ENCODE assay signal across 8 mouse cellular contexts in the genomic region with DNA sequence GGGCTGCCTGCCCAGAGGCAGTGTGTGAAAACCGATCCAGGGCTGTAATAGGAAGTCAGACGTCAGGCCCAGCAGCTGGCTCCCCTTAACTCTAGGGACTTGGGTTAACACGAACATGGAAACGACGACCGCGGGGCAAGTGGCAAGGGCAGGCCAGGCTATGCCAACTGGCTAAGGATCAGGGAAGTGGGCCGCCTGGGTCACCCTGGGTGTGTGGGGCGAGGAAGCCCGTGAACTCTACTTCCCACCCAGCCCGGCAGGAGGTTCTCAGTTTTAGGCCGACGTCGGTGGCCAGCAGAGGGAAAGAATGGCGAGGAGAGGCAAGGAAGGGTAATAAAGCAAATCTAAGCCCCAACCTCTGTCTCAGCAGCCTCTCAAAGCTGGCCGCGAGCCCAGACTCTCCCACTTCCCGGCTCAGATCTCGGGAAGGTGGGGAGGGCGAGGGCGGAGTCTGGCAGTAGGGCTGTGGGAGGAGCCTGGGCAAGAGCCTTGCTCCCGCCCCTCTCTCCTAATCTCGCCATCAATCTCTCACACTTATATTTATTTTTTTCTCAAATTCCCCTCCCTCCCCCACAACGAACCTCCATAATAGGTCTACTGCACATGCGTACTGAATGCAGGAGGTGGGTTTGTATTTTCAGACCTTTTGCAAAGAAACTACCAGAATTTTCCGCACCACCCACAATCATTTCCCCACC. TPM values are rescaled to one million over a fixed set of nuclear protein-coding genes. Genes with fewer than 3 reads are reported as not detected.
DNase-seq lines count a peak whose midpoint lies in the region; ATAC-seq lines count a peak whose summit lies in the region.

No protein-coding gene starts in this region.

- H3K27me3 ChIP-seq in heart, embryonic 10.5 days (ENCODE audit: insufficient read depth, poor library complexity, severe bottlenecking) = no peaks in the 10 kb centered on the region
- H3K27me3 ChIP-seq in kidney, embryonic 15.5 days = no peaks in the 10 kb centered on the region

- H3K9ac ChIP-seq in kidney, embryonic 15.5 days = peak overlapping the region; percentile 99

- peak overlapping the region; percentile 87 for H3K4me2 ChIP-seq in kidney, embryonic 15.5 days

- H3K27ac ChIP-seq in heart, embryonic 10.5 days = peak overlapping the region; percentile 100
- peak overlapping the region; percentile 100 for H3K27ac ChIP-seq in kidney, embryonic 15.5 days

- H3K36me3 ChIP-seq in heart, embryonic 10.5 days = peaks cover 26% of the 10 kb centered on the region
- peaks cover 25% of the 10 kb centered on the region for H3K36me3 ChIP-seq in kidney, embryonic 15.5 days

- DNase-seq in 3T3-L1 (ENCODE audit: low read depth, low spot score) (peak; percentile 98), liver (peak; percentile 89)
- peak; percentile 86 to 88 for DNase-seq in adrenal gland, postnatal 4 days (ENCODE audit: low spot score in 2 of 2)
- DNase-seq in heart, embryonic 10.5 days (ENCODE audit: low spot score) = peak; percentile 95
- peak; percentile 74 to 78 for DNase-seq in spleen, postnatal 4 days (ENCODE audit: low spot score in 2 of 2)

- peak; percentile 65 for ATAC-seq in erythroblast, adult 5-6 weeks (replicated peaks; ENCODE audit: low FRiP score, poor library complexity, severe bottlenecking)
- peak; percentile 83 for ATAC-seq in kidney, embryonic 15.5 days (replicated peaks; ENCODE audit: low FRiP score)
- ATAC-seq in monocyte, adult 5-6 weeks (replicated peaks; ENCODE audit: insufficient number of reproducible peaks, low FRiP score, low TSS enrichment, poor library complexity, severe bottlenecking) = peak; percentile 74

- 3% methylated on average over 26 of the region's 26 CpGs for WGBS in heart, embryonic 10.5 days
- WGBS in kidney, embryonic 15.5 days = 1% methylated on average over 26 of the region's 26 CpGs

- H3K4me3 ChIP-seq in heart, embryonic 10.5 days = peak overlapping the region; percentile 99
- H3K4me3 ChIP-seq in kidney, embryonic 15.5 days (replicated peaks) = peak overlapping the region; percentile 94

- no peaks in the 10 kb centered on the region for H3K9me3 ChIP-seq in heart, embryonic 10.5 days
- no peaks in the 10 kb centered on the region for H3K9me3 ChIP-seq in kidney, embryonic 15.5 days (replicated peaks)

- peaks cover 49% of the 10 kb centered on the region for H3K4me1 ChIP-seq in heart, embryonic 10.5 days
- H3K4me1 ChIP-seq in kidney, embryonic 15.5 days = peaks cover 58% of the 10 kb centered on the region

RNA-seq across cellular contexts. Expression of a gene that starts 2.9 kb away (rescaled TPM):
- 100 to 1,000 TPM; 164 to 190 TPM for total RNA-seq in adrenal gland, postnatal 4 days (2021)
- 7.9 and 9.8 TPM in 2 replicates for total RNA-seq in erythroblast, adult 5-6 weeks (2015; ENCODE audit: low replicate concordance)
- 16.8 and 18.5 TPM in 2 replicates for total RNA-seq in erythroblast, adult 5-6 weeks (2017; ENCODE audit: low replicate concordance)
- polyA plus RNA-seq in heart, embryonic 10.5 days (2016; fragmentation: Nextera tagmentation; extraction: Ambion mirVana) = 15.8 and 26.5 TPM in 2 replicates
- polyA plus RNA-seq in kidney, embryonic 15.5 days (2015; fragmentation: Nextera tagmentation; extraction: Ambion mirVana) = 54.8 and 62.8 TPM in 2 replicates
- total RNA-seq in monocyte, adult 5-6 weeks (2017) = 76.7 to 192 TPM (median 86.2 TPM) in 3 replicates

RNA-seq across cellular contexts. Expression of a gene that starts 26.0 kb away (rescaled TPM):
- 10 to 100 TPM in 1 of 2 experiments, 1 to 10 TPM in 1; 9.4 to 10.6 TPM for total RNA-seq in adrenal gland, postnatal 4 days (2021)
- 1.7 and 15.2 TPM in 2 replicates for total RNA-seq in erythroblast, adult 5-6 weeks (2015; ENCODE audit: low replicate concordance)
- 0.70 and 3.2 TPM in 2 replicates for total RNA-seq in erythroblast, adult 5-6 weeks (2017; ENCODE audit: low replicate concordance)
- polyA plus RNA-seq in heart, embryonic 10.5 days (2016; fragmentation: Nextera tagmentation; extraction: Ambion mirVana) = 6.4 and 9.8 TPM in 2 replicates
- polyA plus RNA-seq in kidney, embryonic 15.5 days (2015; fragmentation: Nextera tagmentation; extraction: Ambion mirVana) = 16.6 and 17.1 TPM in 2 replicates
- total RNA-seq in monocyte, adult 5-6 weeks (2017) = 1.3 to 3.6 TPM (median 1.5 TPM) in 3 replicates

RNA-seq across cellular contexts. Expression of a gene that starts 29.0 kb away (rescaled TPM):
- 100 to 1,000 TPM; 118 to 129 TPM for total RNA-seq in adrenal gland, postnatal 4 days (2021)
- 25.6 and 30.3 TPM in 2 replicates for total RNA-seq in erythroblast, adult 5-6 weeks (2015; ENCODE audit: low replicate concordance)
- 18.5 and 25.2 TPM in 2 replicates for total RNA-seq in erythroblast, adult 5-6 weeks (2017; ENCODE audit: low replicate concordance)
- polyA plus RNA-seq in heart, embryonic 10.5 days (2016; fragmentation: Nextera tagmentation; extraction: Ambion mirVana) = 158 and 165 TPM in 2 replicates
- polyA plus RNA-seq in kidney, embryonic 15.5 days (2015; fragmentation: Nextera tagmentation; extraction: Ambion mirVana) = 153 and 155 TPM in 2 replicates
- 51.4 to 93.3 TPM (median 54.6 TPM) in 3 replicates for total RNA-seq in monocyte, adult 5-6 weeks (2017)

RNA-seq across cellular contexts. Expression of a gene that starts 29.1 kb away (rescaled TPM):
- total RNA-seq in adrenal gland, postnatal 4 days (2021) = 10 to 100 TPM; 42.0 to 44.3 TPM
- total RNA-seq in erythroblast, adult 5-6 weeks (2015; ENCODE audit: low replicate concordance) = 12.5 and 16.1 TPM in 2 replicates
- total RNA-seq in erythroblast, adult 5-6 weeks (2017; ENCODE audit: low replicate concordance) = 23.5 and 31.4 TPM in 2 replicates
- 27.4 and 31.8 TPM in 2 replicates for polyA plus RNA-seq in heart, embryonic 10.5 days (2016; fragmentation: Nextera tagmentation; extraction: Ambion mirVana)
- polyA plus RNA-seq in kidney, embryonic 15.5 days (2015; fragmentation: Nextera tagmentation; extraction: Ambion mirVana) = 30.2 and 30.5 TPM in 2 replicates
- total RNA-seq in monocyte, adult 5-6 weeks (2017) = 19.2 to 55.3 TPM (median 20.9 TPM) in 3 replicates

RNA-seq across cellular contexts. Expression of a gene that starts 31.7 kb away (rescaled TPM):
- total RNA-seq in adrenal gland, postnatal 4 days (2021) = 10 to 100 TPM; 23.4 to 27.2 TPM
- total RNA-seq in erythroblast, adult 5-6 weeks (2015; ENCODE audit: low replicate concordance) = not detected in 2 replicates
- total RNA-seq in erythroblast, adult 5-6 weeks (2017; ENCODE audit: low replicate concordance) = not detected in 2 replicates
- 38.9 and 52.5 TPM in 2 replicates for polyA plus RNA-seq in heart, embryonic 10.5 days (2016; fragmentation: Nextera tagmentation; extraction: Ambion mirVana)
- 41.9 and 44.3 TPM in 2 replicates for polyA plus RNA-seq in kidney, embryonic 15.5 days (2015; fragmentation: Nextera tagmentation; extraction: Ambion mirVana)
- total RNA-seq in monocyte, adult 5-6 weeks (2017) = 3.1 to 3.8 TPM in 2 of 3 replicates, not detected in the other

Comparison
In these comparisons a context has a peak if more than half of its experiments do, and no peak if none do; other contexts are left out.
1. Peak in every context shown above with its lines: DNase-seq, ATAC-seq, H3K4me3 ChIP-seq and H3K27ac ChIP-seq.